ENCODE assay signal across 14 mouse cellular contexts in the genomic region with DNA sequence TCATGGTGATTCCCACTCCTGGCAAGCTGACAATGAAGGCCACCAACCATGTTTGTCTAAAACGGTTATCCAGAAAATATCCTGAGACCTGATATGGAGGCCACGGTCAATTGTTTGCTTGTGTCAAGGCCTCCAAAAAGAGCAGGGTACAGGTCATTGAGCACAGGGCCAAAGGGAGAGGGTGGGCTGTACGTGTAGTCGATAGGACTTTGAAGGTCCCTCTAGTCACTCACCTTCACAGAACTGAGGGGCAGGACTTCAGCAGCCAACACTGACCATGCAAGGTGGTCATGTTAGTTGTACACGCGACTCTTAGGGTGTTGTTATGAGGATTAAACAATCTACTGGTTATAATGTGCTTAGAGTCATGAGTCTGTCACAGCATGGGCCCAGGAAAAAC.
A peak's percentile ranks its signal among the peaks of the same experiment; 100 is the strongest.
DNase-seq lines count a peak whose midpoint lies in the region; ATAC-seq and TF ChIP-seq lines count a peak whose summit lies in the region.
"Had no signal": no experiment of that assay in that cellular context is flagged by ENCODE, and none has a peak within 500 bp of the region (broad histone marks: within the 10 kb centered on the region; RNA-seq: fewer than 3 reads in every experiment).

No protein-coding gene starts in this region.

- WGBS in forebrain, embryonic 16.5 days: 74% methylated on average over 6 of the region's 6 CpGs
- WGBS in forebrain, embryonic 13.5 days: 84% methylated on average over 6 of the region's 6 CpGs
- 71% methylated on average over 6 of the region's 6 CpGs for WGBS in hindbrain, embryonic 15.5 days
- 74% methylated on average over 6 of the region's 6 CpGs for WGBS in hindbrain, embryonic 13.5 days
- WGBS in lung, embryonic 15.5 days: 67% methylated on average over 6 of the region's 6 CpGs
- WGBS in stomach, postnatal 0 days: 61% methylated on average over 6 of the region's 6 CpGs

- TF ChIP-seq CTCF in stomach, postnatal 0 days (IDR thresholded peaks at IDR 0.05; ENCODE audit: low read depth): no peak

- no peak overlapping the region for H3K9ac ChIP-seq in forebrain, embryonic 16.5 days (replicated peaks; ENCODE audit: low read depth, low read length)
- H3K9ac ChIP-seq in forebrain, embryonic 13.5 days: no peak overlapping the region
- no peak overlapping the region for H3K9ac ChIP-seq in hindbrain, embryonic 15.5 days
- H3K9ac ChIP-seq in hindbrain, embryonic 13.5 days: no peak overlapping the region
- no peak overlapping the region for H3K9ac ChIP-seq in lung, embryonic 15.5 days
- H3K9ac ChIP-seq in stomach, postnatal 0 days (ENCODE audit: low read length): no peak overlapping the region
- H3K9ac ChIP-seq: forebrain, postnatal 0 days; hindbrain, embryonic 14.5 days; midbrain, embryonic 15.5 days had no signal

- no peaks in the 10 kb centered on the region for H3K9me3 ChIP-seq in forebrain, embryonic 16.5 days (ENCODE audit: control insufficient read depth, low read length)
- H3K9me3 ChIP-seq in forebrain, embryonic 13.5 days (replicated peaks): no peaks in the 10 kb centered on the region
- H3K9me3 ChIP-seq in hindbrain, embryonic 15.5 days: no peaks in the 10 kb centered on the region
- no peaks in the 10 kb centered on the region for H3K9me3 ChIP-seq in hindbrain, embryonic 13.5 days
- no peaks in the 10 kb centered on the region for H3K9me3 ChIP-seq in lung, embryonic 15.5 days
- H3K9me3 ChIP-seq in stomach, postnatal 0 days (ENCODE audit: control insufficient read depth, low read length): no peaks in the 10 kb centered on the region
- H3K9me3 ChIP-seq: midbrain, embryonic 15.5 days had no signal

- TF ChIP-seq EP300 in stomach, postnatal 0 days (optimal IDR thresholded peaks at IDR 0.05): no peak

- H3K27me3 ChIP-seq in forebrain, embryonic 16.5 days (replicated peaks; ENCODE audit: control insufficient read depth, insufficient read depth, low read length): no peaks in the 10 kb centered on the region
- peaks cover 27% of the 10 kb centered on the region for H3K27me3 ChIP-seq in forebrain, embryonic 13.5 days
- peaks cover 10% of the 10 kb centered on the region; the same call in 1 of the 2 replicates for H3K27me3 ChIP-seq in hindbrain, embryonic 15.5 days
- H3K27me3 ChIP-seq in hindbrain, embryonic 13.5 days: peaks cover 33% of the 10 kb centered on the region
- peaks cover 8% of the 10 kb centered on the region; the same call in 1 of the 2 replicates for H3K27me3 ChIP-seq in lung, embryonic 15.5 days
- H3K27me3 ChIP-seq in stomach, postnatal 0 days (ENCODE audit: control insufficient read depth, insufficient read depth, low read length): no peaks in the 10 kb centered on the region
- H3K27me3 ChIP-seq: CH12.LX had no signal

- peaks cover 17% of the 10 kb centered on the region for H3K4me1 ChIP-seq in forebrain, embryonic 16.5 days (replicated peaks; ENCODE audit: control insufficient read depth, insufficient read depth, low read length)
- H3K4me1 ChIP-seq in forebrain, embryonic 13.5 days: peaks cover 32% of the 10 kb centered on the region
- peaks cover 20% of the 10 kb centered on the region for H3K4me1 ChIP-seq in hindbrain, embryonic 15.5 days (replicated peaks)
- peaks cover 22% of the 10 kb centered on the region for H3K4me1 ChIP-seq in hindbrain, embryonic 13.5 days (replicated peaks)
- peaks cover 41% of the 10 kb centered on the region for H3K4me1 ChIP-seq in lung, embryonic 15.5 days
- H3K4me1 ChIP-seq in stomach, postnatal 0 days (replicated peaks; ENCODE audit: control insufficient read depth, insufficient read depth): peaks cover 11% of the 10 kb centered on the region

- H3K36me3 ChIP-seq in forebrain, embryonic 16.5 days (ENCODE audit: control insufficient read depth, insufficient read depth): no peaks in the 10 kb centered on the region
- no peaks in the 10 kb centered on the region for H3K36me3 ChIP-seq in forebrain, embryonic 13.5 days (ENCODE audit: poor library complexity, severe bottlenecking)
- no peaks in the 10 kb centered on the region for H3K36me3 ChIP-seq in hindbrain, embryonic 15.5 days
- no peaks in the 10 kb centered on the region for H3K36me3 ChIP-seq in hindbrain, embryonic 13.5 days
- H3K36me3 ChIP-seq in lung, embryonic 15.5 days: no peaks in the 10 kb centered on the region
- H3K36me3 ChIP-seq in stomach, postnatal 0 days (ENCODE audit: control insufficient read depth, insufficient read depth, low read length): no peaks in the 10 kb centered on the region
- H3K36me3 ChIP-seq: midbrain, embryonic 15.5 days had no signal

- H3K4me2 ChIP-seq in forebrain, embryonic 16.5 days (ENCODE audit: low read length): no peak overlapping the region
- no peak overlapping the region for H3K4me2 ChIP-seq in forebrain, embryonic 13.5 days
- H3K4me2 ChIP-seq in hindbrain, embryonic 15.5 days: no peak overlapping the region
- H3K4me2 ChIP-seq in hindbrain, embryonic 13.5 days: no peak overlapping the region
- H3K4me2 ChIP-seq in lung, embryonic 15.5 days: no peak overlapping the region
- H3K4me2 ChIP-seq in stomach, postnatal 0 days (replicated peaks; ENCODE audit: low read depth): no peak overlapping the region
- H3K4me2 ChIP-seq: hindbrain, embryonic 14.5 days; midbrain, embryonic 15.5 days had no signal

- no peak overlapping the region for H3K27ac ChIP-seq in forebrain, embryonic 16.5 days (ENCODE audit: low read length)
- no peak overlapping the region for H3K27ac ChIP-seq in forebrain, embryonic 13.5 days
- H3K27ac ChIP-seq in hindbrain, embryonic 15.5 days (replicated peaks): no peak overlapping the region
- no peak overlapping the region for H3K27ac ChIP-seq in hindbrain, embryonic 13.5 days
- no peak overlapping the region for H3K27ac ChIP-seq in lung, embryonic 15.5 days
- H3K27ac ChIP-seq in stomach, postnatal 0 days (replicated peaks): 0 out of 2 replicates have a peak overlapping the region, but pooled peaks have one; percentile 24
- H3K27ac ChIP-seq: heart, adult 2 months; hindbrain, embryonic 14.5 days; midbrain, embryonic 15.5 days had no signal

- no peak overlapping the region for H3K4me3 ChIP-seq in forebrain, embryonic 16.5 days (replicated peaks; ENCODE audit: low read length)
- H3K4me3 ChIP-seq in forebrain, embryonic 13.5 days: no peak overlapping the region
- H3K4me3 ChIP-seq in hindbrain, embryonic 15.5 days: no peak overlapping the region
- H3K4me3 ChIP-seq in hindbrain, embryonic 13.5 days: no peak overlapping the region
- no peak overlapping the region for H3K4me3 ChIP-seq in lung, embryonic 15.5 days
- no peak overlapping the region for H3K4me3 ChIP-seq in stomach, postnatal 0 days (ENCODE audit: low read depth, low read length)
- H3K4me3 ChIP-seq: heart, adult 2 months; midbrain, embryonic 15.5 days had no signal

- 0 out of 2 replicates have a peak, but pooled peaks have one; percentile 7 for ATAC-seq in forebrain, embryonic 16.5 days
- ATAC-seq in forebrain, embryonic 13.5 days: no peak
- 0 out of 2 replicates have a peak, but pooled peaks have one; percentile 11 for ATAC-seq in hindbrain, embryonic 15.5 days (ENCODE audit: low FRiP score, low read depth)
- ATAC-seq in hindbrain, embryonic 13.5 days (ENCODE audit: low FRiP score): no peak
- 0 out of 2 replicates have a peak, but pooled peaks have one; percentile 2 for ATAC-seq in lung, embryonic 15.5 days (ENCODE audit: borderline replicate concordance, extremely low read depth, low FRiP score, low TSS enrichment)
- peak; percentile 17; the same call in 1 of the 2 replicates for ATAC-seq in stomach, postnatal 0 days (ENCODE audit: low FRiP score, low TSS enrichment)

- DNase-seq in lung, postnatal 36 days: no peak
- DNase-seq in stomach, postnatal 0 days (ENCODE audit: low spot score): no peak
- no peak for DNase-seq in testis, postnatal 14 days (ENCODE audit: low spot score)
- DNase-seq: thymus, postnatal 14 days had no signal

Comparison
In these comparisons a context has a peak if more than half of its experiments do, and no peak if none do; other contexts are left out.
1. ATAC-seq: peak in forebrain, embryonic 16.5 days (single experiment), hindbrain, embryonic 15.5 days (single experiment), lung, embryonic 15.5 days (single experiment) and stomach, postnatal 0 days (single experiment); none in forebrain, embryonic 13.5 days (single experiment) and hindbrain, embryonic 13.5 days (single experiment).